Mouse (Mus musculus): ENCODE results near the gene Ssbp3.

Ssbp3 gene

DNA sequence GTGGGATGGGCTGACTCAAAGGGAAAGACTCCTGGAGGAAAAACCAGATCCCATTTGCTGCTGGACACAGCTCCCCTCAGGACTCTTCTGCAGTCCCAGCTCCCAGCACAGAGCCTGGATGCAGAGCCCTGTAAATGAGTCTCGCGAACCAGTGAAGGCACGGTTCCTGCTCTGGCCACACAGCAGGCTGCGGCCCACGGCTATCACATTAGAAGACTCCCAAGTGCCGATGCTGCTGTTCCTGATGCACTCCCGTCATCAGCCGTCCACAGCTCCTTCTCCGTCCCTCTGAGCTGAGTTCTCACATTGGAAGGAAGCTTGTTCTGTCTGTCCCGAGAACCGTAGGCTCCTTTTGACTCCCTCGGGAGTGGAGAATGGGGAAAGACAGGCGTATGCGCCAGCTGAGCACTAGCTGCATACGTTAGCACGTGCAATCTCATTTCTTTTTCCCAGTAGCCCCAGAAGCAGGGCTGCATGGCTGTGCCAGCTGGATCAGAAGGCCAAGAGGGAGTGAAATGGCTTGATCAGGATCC lies 186.4 kb downstream of the Ssbp3 start, which contains the start of gene Cdcp2:
Cdcp2 (plus strand) TSS at position 51 of the 533 bp plus-strand sequence.
- no peak for DNase-seq (ENCODE audit: low spot score in 2 of 2)

DNA sequence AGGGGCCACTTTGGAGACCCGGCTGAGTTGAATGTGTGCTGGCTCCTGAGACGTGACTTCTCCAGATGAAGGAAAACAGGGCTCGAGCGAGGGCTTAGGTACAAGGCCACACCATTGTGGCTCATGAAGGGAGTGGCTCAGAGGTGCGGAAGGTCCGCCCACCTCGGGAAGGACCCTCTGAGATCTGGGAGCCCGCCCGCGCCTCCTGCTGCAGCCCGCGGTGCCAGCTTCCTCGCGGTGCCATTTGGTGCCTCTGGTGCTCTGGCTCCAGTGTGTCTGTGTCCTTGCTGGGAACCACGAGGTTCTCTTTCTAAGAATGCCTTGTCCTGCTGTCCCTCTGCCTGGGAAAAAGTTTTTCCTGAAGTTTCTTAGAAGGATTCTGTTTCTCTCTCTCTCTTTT lies 187.4 kb downstream of the Ssbp3 start:
- no peak for DNase-seq (ENCODE audit: low spot score in 2 of 2)

DNA sequence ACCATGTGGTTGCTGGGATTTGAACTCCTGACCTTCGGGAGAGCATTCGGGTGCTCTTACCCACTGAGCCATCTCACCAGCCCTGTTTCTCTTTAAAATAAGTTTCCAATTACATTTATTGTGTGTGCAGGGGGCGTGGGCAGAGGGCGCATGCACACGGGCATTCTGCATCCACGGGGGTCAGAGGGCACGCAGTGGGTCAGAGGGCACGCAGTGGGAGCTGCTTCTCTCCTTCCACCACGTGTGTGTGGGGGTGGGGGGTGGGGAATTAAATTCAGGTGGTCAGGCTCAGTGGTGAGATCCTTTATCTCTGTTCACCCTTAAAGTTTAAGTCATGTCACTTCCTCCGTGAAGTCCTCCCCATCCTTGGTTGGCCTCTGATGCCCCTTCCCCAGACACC lies 187.9 kb downstream of the Ssbp3 start:
- no peak for DNase-seq (ENCODE audit: low spot score in 2 of 2)

DNA sequence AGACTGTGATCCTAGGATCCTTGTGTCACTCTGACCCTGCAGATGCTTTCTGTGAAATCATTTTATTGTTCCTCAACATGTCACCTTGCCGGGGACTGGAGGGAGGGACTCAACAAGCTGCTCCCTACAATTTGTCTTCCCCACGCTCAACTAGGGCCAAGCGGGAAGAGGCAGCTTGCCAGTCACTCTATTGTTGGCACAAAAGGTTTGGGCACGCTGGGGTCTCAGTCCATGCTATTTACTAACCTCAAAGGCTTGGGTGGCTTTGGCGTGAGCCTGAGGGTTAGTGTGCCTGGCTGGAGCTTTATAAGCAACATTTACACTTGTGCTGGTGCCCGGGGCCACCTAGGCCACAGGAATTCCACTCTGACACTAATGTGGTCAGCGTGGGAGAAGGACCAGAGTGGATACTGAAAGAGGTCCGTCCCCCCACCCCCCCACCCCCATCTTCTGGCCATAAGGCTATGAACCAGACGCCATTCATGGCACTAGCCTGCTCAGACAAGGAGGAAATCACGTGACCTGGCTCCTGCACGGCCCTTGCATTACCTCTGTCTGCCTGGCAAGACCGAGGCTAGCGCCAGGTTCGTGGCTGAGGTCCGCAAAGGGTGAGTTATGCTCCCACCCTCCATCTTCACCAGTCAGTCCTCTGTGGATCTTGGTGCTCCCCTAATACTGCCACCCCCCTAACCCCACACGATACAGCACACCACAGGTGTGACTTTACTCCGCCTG lies 188.5 kb downstream of the Ssbp3 start:
- DNase-seq (ENCODE audit: low spot score in 2 of 2) = no peak
